Mouse (Mus musculus) embryo, embryonic 11 days (tissue): ENCODE results near the gene H2-T24.
A peak's percentile ranks its signal among the peaks of the same experiment; 100 is the strongest.
"Not testable (repeated sequence)": the region's sequence is repeated elsewhere in the genome, so short reads cannot be mapped to it uniquely, and the experiment has no call there.

Experiments used
- DNase-seq: peaks from one replicate; pipeline ENCODE4 v3.0.0-alpha.2; 2015

H2-T24 gene

GRCm38 (mm10) chr17:36020191-36021073 is at the start of gene H2-T24:
TSS of gene H2-T24 (minus strand) at chr17:36020560.
- DNase-seq = peak; percentile 45

- DNase-seq = peak; percentile 88
Observed at GRCm38 (mm10) chr17:36060829-36061228, 40.5 kb upstream of the H2-T24 start.

GRCm38 (mm10) chr17:36058362-36058761 is 38.0 kb upstream of the H2-T24 start, which contains the start of gene Gm11127:
TSS of gene Gm11127 (minus strand) at chr17:36058371.
- not testable (repeated sequence) for DNase-seq

DNA sequence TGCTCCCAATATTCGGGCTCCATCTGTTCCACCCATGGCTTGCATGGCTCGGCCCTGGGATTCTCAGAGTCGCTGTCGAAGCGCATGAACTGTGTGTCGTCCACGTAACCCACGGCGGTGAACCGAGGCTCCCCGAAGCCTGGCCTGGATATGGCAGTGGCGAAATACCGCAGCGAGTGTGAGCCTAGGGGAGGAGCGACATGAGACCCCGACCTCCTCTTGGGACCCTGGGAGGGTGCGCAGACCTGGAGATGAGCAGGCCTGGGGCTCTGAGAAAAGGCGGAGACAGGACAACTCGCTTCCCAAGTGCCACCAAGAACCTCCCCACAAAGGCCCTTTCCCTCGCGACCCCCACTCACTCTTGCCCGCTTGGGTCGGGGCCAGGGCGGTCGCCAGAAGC is 37.6 kb upstream of the H2-T24 start:
- DNase-seq = not testable (repeated sequence)

DNA sequence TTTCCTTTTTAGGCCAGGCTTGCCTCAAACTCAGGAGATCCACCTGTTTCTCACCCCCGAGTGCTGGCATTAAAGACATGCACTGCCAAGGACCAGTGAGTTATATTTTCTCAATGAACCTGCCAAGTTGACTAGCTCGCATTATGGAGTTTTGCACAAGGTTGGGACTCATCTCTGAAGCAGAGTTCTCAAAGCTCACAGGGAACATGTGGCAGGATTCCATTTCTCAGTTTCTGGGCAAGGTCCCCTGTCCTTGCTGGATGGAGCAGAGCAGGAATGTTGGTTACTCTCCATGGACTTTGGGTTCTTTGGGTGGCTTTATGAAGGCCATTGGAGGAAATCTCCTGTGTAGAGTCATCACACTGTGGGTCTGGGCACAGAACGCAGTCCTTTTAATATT is 22.9 kb upstream of the H2-T24 start:
- DNase-seq = no peak

DNA sequence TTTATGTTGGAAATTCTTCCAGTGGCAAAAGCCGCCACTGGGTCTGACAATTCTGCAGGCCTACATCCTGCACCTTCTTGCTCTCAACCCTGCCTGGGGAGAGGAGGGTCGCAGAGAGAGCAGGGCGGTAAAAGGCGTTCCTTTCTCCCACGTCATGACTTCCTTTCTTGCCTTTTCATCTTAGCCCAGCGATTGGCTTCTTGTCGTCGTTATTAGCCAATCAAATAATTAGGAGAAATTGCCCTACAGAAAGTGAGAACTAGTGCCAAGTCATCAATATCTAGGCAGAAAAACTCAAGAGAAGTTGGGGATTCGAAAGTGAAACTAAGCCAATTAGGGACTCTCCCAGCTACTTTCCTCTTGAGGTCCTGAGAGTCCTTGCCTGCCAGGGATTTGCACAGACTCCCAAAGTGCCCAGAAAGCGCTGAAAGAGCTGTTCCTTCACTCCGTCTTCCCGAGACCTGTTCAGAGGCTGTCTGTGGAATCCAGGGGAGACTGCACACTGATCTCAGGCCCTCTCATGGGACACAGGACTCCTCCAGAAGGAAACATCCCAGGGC is 22.3 kb upstream of the H2-T24 start, which contains the start of the genes H2-T22 and Gm6034:
H2-T22 (minus strand) TSS at position 138 of the 560 bp plus-strand sequence.
Gm6034 (plus strand) TSS at position 352 of the 560 bp plus-strand sequence.
- peak; percentile 89 for DNase-seq

DNA sequence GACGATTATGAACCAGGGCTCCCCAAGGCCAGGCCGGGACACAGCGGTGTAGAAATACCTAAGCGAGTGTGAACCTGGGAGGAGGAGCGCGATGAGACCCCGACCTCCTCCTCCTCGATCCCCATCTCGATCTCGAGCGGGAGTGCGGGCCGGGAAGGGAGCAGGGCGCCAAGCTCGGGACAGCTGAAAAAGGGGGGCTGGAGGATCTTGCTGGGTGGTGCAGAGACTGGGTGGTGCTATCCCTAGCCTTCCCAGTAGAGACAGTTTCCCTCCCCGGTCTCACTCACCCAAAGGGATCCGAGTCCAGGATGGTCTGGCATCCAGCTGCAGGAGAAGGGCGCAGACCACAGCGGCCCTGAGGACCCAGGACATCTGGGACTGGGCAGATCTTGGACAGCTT is 21.7 kb upstream of the H2-T24 start:
- DNase-seq = peak; percentile 13

- DNase-seq = not testable (repeated sequence)
Observed at GRCm38 (mm10) chr17:36040604-36041003, 20.2 kb upstream of the H2-T24 start.

GRCm38 (mm10) chr17:36036126-36036525 is 15.8 kb upstream of the H2-T24 start:
- not testable (repeated sequence) for DNase-seq

DNA sequence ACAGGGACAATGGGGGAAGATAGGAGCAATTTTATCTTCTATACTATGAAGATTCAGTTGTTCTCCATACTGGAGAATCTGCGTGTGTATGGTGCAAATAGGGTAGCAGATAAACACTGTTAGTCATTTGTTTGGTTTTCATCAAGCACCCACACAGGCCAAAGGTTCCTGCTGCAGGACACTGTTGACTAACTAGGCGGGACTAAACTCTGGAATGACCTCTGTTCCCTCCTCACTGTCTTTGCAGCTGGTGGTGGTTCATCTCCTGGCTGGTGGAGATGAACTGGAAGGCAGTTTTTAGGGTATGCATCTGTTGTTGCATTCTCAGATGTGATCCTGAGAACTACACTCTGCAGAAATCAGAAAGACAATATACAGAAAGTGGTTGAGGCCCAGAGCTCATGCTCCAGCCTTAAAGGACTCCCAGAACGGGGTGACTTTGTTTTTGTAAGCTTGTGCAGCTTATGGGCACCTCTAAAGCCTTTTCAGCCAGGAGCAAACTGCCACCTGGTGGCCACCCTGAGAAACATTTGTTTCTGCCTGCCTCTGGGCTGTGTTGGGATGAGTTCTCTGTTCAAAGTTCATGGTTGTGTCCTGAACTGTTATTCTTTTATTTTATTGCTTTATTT is 14.8 kb upstream of the H2-T24 start:
- peak; percentile 42 for DNase-seq

- DNase-seq = not testable (repeated sequence)
Observed at GRCm38 (mm10) chr17:36034524-36034923, 14.2 kb upstream of the H2-T24 start.

GRCm38 (mm10) chr17:36032351-36032875 is 12.1 kb upstream of the H2-T24 start, which contains the start of gene H2-T23:
TSS of gene H2-T23 (minus strand) at chr17:36032855.
- DNase-seq = peak; percentile 61

DNA sequence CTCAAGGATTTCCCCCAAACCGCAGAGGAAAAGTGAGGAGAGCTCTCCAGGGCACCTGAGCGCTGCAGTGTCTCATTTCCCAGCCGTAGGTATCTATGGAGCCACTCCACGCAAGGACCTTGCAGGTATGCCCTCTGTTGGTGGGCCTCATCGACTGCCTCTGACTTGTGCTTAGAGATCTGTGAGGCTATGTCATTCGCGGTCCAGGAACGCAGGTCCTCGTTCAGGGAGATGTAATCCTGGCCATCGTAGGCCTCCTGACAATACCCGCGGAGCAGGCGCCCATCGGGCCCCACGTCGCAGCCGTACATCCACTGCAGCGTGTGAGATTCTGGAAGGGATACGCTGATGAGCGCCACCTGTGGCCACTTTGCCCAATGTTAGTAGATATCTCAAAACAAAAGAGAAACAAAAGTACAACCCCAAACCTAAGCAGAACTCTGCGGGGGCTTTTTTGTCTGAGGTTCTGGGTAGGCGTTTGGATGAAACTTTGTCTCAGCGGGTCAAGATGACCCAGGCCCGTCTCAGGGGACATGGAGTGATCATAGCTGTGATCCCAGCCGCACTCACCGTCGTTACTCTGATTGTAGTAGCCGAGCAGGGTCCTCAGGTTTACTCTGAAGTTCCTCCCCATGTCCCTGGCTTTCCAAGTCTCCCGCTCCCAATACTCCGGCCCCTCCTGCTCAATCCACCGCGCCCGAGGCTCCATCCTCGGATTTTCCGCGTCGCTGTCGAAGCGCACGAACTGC is 11.4 kb upstream of the H2-T24 start:
- DNase-seq = peak; percentile 18

- DNase-seq = not testable (repeated sequence)
Observed at GRCm38 (mm10) chr17:36030703-36031582, 10.6 kb upstream of the H2-T24 start.

GRCm38 (mm10) chr17:36030046-36030702 is 9.8 kb upstream of the H2-T24 start:
- DNase-seq = not testable (repeated sequence)

- no peak for DNase-seq
Observed at GRCm38 (mm10) chr17:36028879-36029619, 8.7 kb upstream of the H2-T24 start.

- no peak for DNase-seq
Observed at GRCm38 (mm10) chr17:36027663-36028062, 7.3 kb upstream of the H2-T24 start.

GRCm38 (mm10) chr17:36025901-36026300 is 5.5 kb upstream of the H2-T24 start:
- peak; percentile 16 for DNase-seq

GRCm38 (mm10) chr17:36025197-36025596 is 4.8 kb upstream of the H2-T24 start:
- DNase-seq = no peak
